8 mouse cellular contexts compared by ENCODE assay signal in genomic region chr5:106757436-106757835, GRCm38 (mm10).
DNase-seq lines count a peak whose midpoint lies in the region; ATAC-seq lines count a peak whose summit lies in the region.

No protein-coding gene starts in this region.

- peak overlapping the region; percentile 57 for H3K4me2 ChIP-seq in kidney, embryonic 15.5 days
- H3K4me2 ChIP-seq in forebrain, embryonic 13.5 days: peak overlapping the region; percentile 64
- peak overlapping the region; percentile 19 for H3K4me2 ChIP-seq in liver, embryonic 13.5 days
- peak overlapping the region; percentile 32; the same call in 1 of the 2 replicates for H3K4me2 ChIP-seq in stomach, embryonic 16.5 days (ENCODE audit: low read depth, low read length)

- H3K9ac ChIP-seq in kidney, embryonic 15.5 days: no peak overlapping the region
- H3K9ac ChIP-seq in forebrain, embryonic 13.5 days: peak overlapping the region; percentile 52
- no peak overlapping the region for H3K9ac ChIP-seq in liver, embryonic 13.5 days
- H3K9ac ChIP-seq in stomach, embryonic 16.5 days (ENCODE audit: low read length): no peak overlapping the region

- no peak for ATAC-seq in kidney, embryonic 15.5 days (replicated peaks; ENCODE audit: low FRiP score)
- ATAC-seq in forebrain, embryonic 13.5 days: peak; percentile 73
- ATAC-seq in liver, embryonic 13.5 days (ENCODE audit: low read depth): no peak
- ATAC-seq in stomach, embryonic 16.5 days (ENCODE audit: insufficient read depth, low FRiP score): no peak
- ATAC-seq in megakaryocyte, adult 5-6 weeks (ENCODE audit: poor library complexity, severe bottlenecking): no peak
- no peak for ATAC-seq in inflammation-experienced regulatory T-cells, adult 6 months

- no peak for DNase-seq in kidney, postnatal 25 days
- DNase-seq in liver, embryonic 13.5 days: no peak
- no peak for DNase-seq in layer of hippocampus, postnatal 14 days (ENCODE audit: low spot score in 2 of 2)

- WGBS in kidney, embryonic 15.5 days: 4% methylated on average over 14 of the region's 14 CpGs
- under 1% methylated on average over 14 of the region's 14 CpGs for WGBS in forebrain, embryonic 13.5 days
- 4% methylated on average over 14 of the region's 14 CpGs for WGBS in liver, embryonic 13.5 days (ENCODE audit: insufficient replicate concordance)
- WGBS in stomach, embryonic 16.5 days: 3% methylated on average over 14 of the region's 14 CpGs

- peak overlapping the region; percentile 27 for H3K4me3 ChIP-seq in kidney, embryonic 15.5 days (replicated peaks)
- peak overlapping the region; percentile 34 for H3K4me3 ChIP-seq in forebrain, embryonic 13.5 days
- H3K4me3 ChIP-seq in liver, embryonic 13.5 days (replicated peaks): no peak overlapping the region
- no peak overlapping the region for H3K4me3 ChIP-seq in stomach, embryonic 16.5 days (replicated peaks; ENCODE audit: low read length)

- peaks cover 15% of the 10 kb centered on the region for H3K4me1 ChIP-seq in kidney, embryonic 15.5 days
- peaks cover 16% of the 10 kb centered on the region for H3K4me1 ChIP-seq in forebrain, embryonic 13.5 days
- peaks cover 3% of the 10 kb centered on the region; the same call in 1 of the 2 replicates for H3K4me1 ChIP-seq in liver, embryonic 13.5 days (replicated peaks)
- no peaks in the 10 kb centered on the region for H3K4me1 ChIP-seq in stomach, embryonic 16.5 days (ENCODE audit: control insufficient read depth, insufficient read depth, low read length)

- H3K9me3 ChIP-seq in kidney, embryonic 15.5 days (replicated peaks): no peaks in the 10 kb centered on the region
- no peaks in the 10 kb centered on the region for H3K9me3 ChIP-seq in forebrain, embryonic 13.5 days (replicated peaks)
- no peaks in the 10 kb centered on the region for H3K9me3 ChIP-seq in liver, embryonic 13.5 days (replicated peaks)
- no peaks in the 10 kb centered on the region for H3K9me3 ChIP-seq in stomach, embryonic 16.5 days (replicated peaks; ENCODE audit: control insufficient read depth, low read length)

- no peak overlapping the region for H3K27ac ChIP-seq in kidney, embryonic 15.5 days
- no peak overlapping the region for H3K27ac ChIP-seq in forebrain, embryonic 13.5 days
- no peak overlapping the region for H3K27ac ChIP-seq in liver, embryonic 13.5 days
- no peak overlapping the region for H3K27ac ChIP-seq in stomach, embryonic 16.5 days (ENCODE audit: low read length)

- H3K36me3 ChIP-seq in kidney, embryonic 15.5 days: no peaks in the 10 kb centered on the region
- H3K36me3 ChIP-seq in forebrain, embryonic 13.5 days (ENCODE audit: poor library complexity, severe bottlenecking): no peaks in the 10 kb centered on the region
- H3K36me3 ChIP-seq in liver, embryonic 13.5 days: no peaks in the 10 kb centered on the region
- H3K36me3 ChIP-seq in stomach, embryonic 16.5 days (ENCODE audit: control insufficient read depth, insufficient read depth, low read length): no peaks in the 10 kb centered on the region

- peaks cover 35% of the 10 kb centered on the region for H3K27me3 ChIP-seq in kidney, embryonic 15.5 days
- peaks cover 15% of the 10 kb centered on the region for H3K27me3 ChIP-seq in forebrain, embryonic 13.5 days
- peaks cover 46% of the 10 kb centered on the region for H3K27me3 ChIP-seq in liver, embryonic 13.5 days
- H3K27me3 ChIP-seq in stomach, embryonic 16.5 days (ENCODE audit: control insufficient read depth, insufficient read depth, low read length): 0 out of 2 replicates have a peak, but pooled peaks cover 4% of the 10 kb centered on the region

Comparison
In these comparisons a context has a peak if more than half of its experiments do, and no peak if none do; other contexts are left out.
1. H3K4me3 ChIP-seq: peak in kidney, embryonic 15.5 days (single experiment) and forebrain, embryonic 13.5 days (single experiment); none in liver, embryonic 13.5 days (single experiment) and stomach, embryonic 16.5 days (single experiment).
2. Peak in every context shown above with its lines, with median percentiles within 50 percentile points of each other: H3K4me2 ChIP-seq.